Mouse (Mus musculus) stomach, postnatal 0 days (tissue): ENCODE measurements around the gene Reps1.

Experiments used
- CTCF ChIP-seq: IDR thresholded peaks from 2 replicates; pipeline ENCODE4 v1.5.1; 2016; ENCODE audit warnings: antibody characterized with exemption, low read depth, mild to moderate bottlenecking, moderate library complexity
- EP300 ChIP-seq: optimal IDR thresholded peaks from 2 replicates; pipeline ENCODE3; 2016; ENCODE audit warnings: antibody characterized with exemption

DNA sequence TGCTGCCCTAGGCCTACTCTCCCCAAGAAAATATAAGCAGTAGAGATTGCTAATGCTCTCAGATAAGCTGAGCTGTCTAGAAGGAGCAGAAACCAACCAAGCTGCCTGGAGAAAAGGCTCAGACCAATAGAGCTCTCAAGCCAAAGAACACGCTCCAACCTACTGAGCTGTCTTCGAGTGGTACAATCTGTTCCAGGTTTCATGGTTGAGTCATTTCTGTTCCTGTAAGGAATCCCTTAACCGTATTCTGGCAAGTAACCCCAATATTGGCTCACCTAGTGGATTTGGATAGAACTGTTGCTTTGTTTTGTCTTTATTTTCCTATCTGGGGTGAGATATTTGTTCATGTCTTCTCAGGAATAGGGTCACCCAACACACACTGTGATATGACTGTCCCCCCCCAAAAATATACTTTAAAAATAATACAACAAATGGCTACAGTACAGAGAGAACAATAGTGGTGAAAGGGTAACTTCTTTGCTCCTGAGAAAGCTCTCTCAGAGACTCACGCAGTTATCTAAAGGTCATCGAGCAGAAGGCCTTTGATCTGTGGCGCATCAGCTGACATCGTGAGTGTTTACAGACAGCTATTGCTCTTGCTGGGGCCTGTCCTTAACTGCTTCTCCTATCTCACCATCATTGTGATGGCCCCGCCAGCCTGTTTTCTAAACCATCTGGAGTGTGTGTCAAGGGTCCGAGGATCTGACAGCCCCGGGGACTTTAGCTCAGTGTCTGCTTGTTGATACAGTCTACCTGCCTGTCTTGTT is 8.1 kb upstream of the Reps1 start:
- no peak for TF ChIP-seq EP300
- no peak for TF ChIP-seq CTCF
